Mouse (Mus musculus) heart, adult 9 months (tissue): ENCODE measurements around the gene Basp1.

Source experiments
- DNase-seq, 2 experiments: peaks; one replicate each; pipeline ENCODE4 v3.0.0; 2022; ENCODE audit warnings: low spot score in 2 of 2

The Basp1 gene

GRCm38 (mm10) chr15:25415958-25416357 is 2.4 kb upstream of the Basp1 start:
- no peak for DNase-seq

GRCm38 (mm10) chr15:25414747-25415119 is 1.2 kb upstream of the Basp1 start:
- peak; percentile 58 to 75 for DNase-seq

GRCm38 (mm10) chr15:25414011-25414746 is 615 bp upstream of the Basp1 start:
- DNase-seq = no peak

- no peak for DNase-seq
Observed at GRCm38 (mm10) chr15:25412761-25413261, 753 bp downstream of the Basp1 start.

GRCm38 (mm10) chr15:25412171-25412641 is 1.4 kb downstream of the Basp1 start:
- DNase-seq = no peak

- no peak for DNase-seq
Observed at GRCm38 (mm10) chr15:25411461-25411860, 2.1 kb downstream of the Basp1 start.

- DNase-seq = no peak
Observed at GRCm38 (mm10) chr15:25405926-25406325, 7.6 kb downstream of the Basp1 start.

- no peak for DNase-seq
Observed at GRCm38 (mm10) chr15:25403879-25404278, 9.7 kb downstream of the Basp1 start.

- no peak for DNase-seq
Observed at GRCm38 (mm10) chr15:25402001-25402400, 11.6 kb downstream of the Basp1 start.

- DNase-seq = no peak
Observed at GRCm38 (mm10) chr15:25400276-25400675, 13.3 kb downstream of the Basp1 start.

- no peak for DNase-seq
Observed at GRCm38 (mm10) chr15:25395912-25396590, 17.5 kb downstream of the Basp1 start.

- no peak for DNase-seq
Observed at GRCm38 (mm10) chr15:25392525-25393099, 21.0 kb downstream of the Basp1 start.

- DNase-seq = no peak
Observed at GRCm38 (mm10) chr15:25391210-25391609, 22.4 kb downstream of the Basp1 start.

- DNase-seq = no peak
Observed at GRCm38 (mm10) chr15:25387572-25387971, 26.0 kb downstream of the Basp1 start.

- no peak for DNase-seq
Observed at GRCm38 (mm10) chr15:25380051-25380450, 33.5 kb downstream of the Basp1 start.

GRCm38 (mm10) chr15:25378707-25379106 is 34.9 kb downstream of the Basp1 start:
- no peak for DNase-seq

GRCm38 (mm10) chr15:25376914-25377313 is 36.6 kb downstream of the Basp1 start:
- DNase-seq = no peak

- no peak for DNase-seq
Observed at GRCm38 (mm10) chr15:25373486-25373885, 40.1 kb downstream of the Basp1 start.

- DNase-seq = no peak
Observed at GRCm38 (mm10) chr15:25369522-25369921, 44.0 kb downstream of the Basp1 start.

- DNase-seq = no peak
Observed at GRCm38 (mm10) chr15:25365503-25365902, 48.1 kb downstream of the Basp1 start.

GRCm38 (mm10) chr15:25364819-25365463 is 48.6 kb downstream of the Basp1 start:
- no peak for DNase-seq

- no peak for DNase-seq
Observed at GRCm38 (mm10) chr15:25364160-25364818, 49.3 kb downstream of the Basp1 start.
